Mouse (Mus musculus) 416B (cell line): Measurements from ENCODE around the gene 7530416G11Rik.

Source experiments
- DNase-seq: peaks from one replicate; pipeline ENCODE4 v3.0.0; 2011; ENCODE audit warnings: low read depth

Gene 7530416G11Rik

DNA sequence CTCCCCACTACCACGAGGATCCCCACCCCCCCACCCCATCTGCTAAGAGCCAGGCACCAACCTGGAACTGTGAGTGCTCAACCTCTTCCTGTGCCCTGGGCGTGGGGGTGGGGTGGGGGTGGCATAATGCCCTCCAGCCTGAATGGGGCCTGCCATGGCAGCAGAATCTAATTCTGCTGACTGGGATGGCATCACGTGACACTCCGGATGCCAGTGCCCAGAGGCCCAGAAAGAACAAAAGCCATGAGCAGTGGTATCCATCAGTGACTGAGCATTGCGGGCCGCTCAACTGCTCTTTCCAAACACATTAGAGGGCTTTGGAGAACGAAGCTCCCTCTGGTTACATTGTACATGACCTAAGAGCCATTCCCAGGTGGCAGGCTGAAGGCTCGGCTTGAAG lies at the start of gene 7530416G11Rik:
Gene 7530416G11Rik (minus strand): TSS at position 101 of the 400 bp plus-strand sequence.
- no peak for DNase-seq

DNA sequence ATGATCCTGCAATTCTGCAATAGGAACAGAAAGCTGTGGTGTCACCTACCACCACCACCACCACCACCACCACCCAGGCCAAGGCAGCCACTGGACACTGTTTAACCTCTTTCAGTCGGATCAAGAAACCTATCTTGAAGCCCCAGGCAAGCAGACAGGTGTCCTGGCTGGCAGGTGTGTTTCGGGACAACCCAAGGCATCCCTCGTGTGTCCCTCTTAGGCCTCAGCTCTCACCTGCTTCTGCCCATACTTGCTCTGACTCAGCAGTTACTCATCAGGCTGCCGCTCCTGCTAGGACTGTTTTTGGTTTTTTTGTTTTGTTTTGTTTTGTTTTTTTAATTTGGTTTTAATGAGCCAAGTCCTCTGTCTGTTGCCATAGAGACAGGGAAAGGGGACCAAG lies 43.5 kb upstream of the 7530416G11Rik start:
- DNase-seq = no peak

DNA sequence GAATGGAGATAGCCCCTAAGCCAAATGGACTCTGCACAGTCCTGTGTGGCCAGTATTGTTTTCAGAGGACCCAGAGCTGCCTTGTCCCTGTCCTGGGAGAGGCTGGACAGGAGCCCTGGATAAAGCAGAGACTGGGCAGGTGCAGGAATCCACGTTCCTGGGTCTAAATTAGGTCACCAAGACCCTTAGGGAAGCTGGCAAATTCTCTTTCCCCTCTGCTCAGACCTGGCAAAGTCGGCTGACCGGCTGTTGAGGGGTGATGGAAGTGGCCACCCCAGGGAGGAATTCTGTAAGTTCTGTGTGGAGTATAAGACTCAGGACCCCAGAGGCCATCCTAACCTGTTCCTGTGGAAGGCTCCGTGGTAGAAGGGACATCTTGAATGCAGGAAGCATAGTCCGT lies 42.3 kb upstream of the 7530416G11Rik start:
- DNase-seq = no peak

DNA sequence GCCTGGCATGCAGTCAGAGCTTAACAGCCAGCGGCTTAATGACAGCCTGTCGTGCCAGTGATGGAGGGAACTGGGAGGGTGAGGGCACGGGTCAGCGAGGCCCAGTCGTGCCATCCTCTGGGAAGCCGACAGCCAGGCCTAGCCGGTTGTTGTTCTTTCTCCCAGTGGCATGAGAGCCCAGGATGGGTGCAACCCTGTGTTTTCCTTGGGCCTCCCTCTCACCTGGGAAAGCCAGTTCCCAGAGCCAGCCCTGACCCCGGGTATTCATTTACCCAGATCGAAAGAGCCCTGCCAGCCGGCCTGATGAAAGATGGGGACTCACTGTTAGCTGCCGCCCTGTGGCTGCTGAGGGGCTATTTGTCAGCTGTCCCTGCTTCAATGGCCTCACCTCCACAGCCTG lies 35.1 kb upstream of the 7530416G11Rik start:
- no peak for DNase-seq

DNA sequence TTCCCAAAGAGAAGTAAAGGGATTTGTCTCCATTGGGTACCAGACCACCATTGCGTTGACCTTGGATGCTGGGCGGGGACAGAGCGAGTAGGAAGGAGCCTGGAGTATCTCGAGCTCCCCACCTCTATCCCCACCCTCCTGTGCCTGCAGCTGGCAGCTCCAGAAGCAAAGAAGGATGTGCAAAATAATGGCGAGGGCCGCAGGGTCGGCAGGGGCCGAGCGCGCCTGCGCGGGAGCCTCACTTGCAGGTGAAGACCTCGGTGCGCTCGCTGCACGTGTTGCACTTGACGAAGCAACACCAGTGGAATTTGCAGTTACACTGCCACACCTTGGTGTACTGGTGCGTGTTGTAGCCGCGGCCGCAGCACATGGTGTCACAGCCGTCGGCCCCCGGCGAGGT lies 34.1 kb upstream of the 7530416G11Rik start:
- DNase-seq = no peak

DNA sequence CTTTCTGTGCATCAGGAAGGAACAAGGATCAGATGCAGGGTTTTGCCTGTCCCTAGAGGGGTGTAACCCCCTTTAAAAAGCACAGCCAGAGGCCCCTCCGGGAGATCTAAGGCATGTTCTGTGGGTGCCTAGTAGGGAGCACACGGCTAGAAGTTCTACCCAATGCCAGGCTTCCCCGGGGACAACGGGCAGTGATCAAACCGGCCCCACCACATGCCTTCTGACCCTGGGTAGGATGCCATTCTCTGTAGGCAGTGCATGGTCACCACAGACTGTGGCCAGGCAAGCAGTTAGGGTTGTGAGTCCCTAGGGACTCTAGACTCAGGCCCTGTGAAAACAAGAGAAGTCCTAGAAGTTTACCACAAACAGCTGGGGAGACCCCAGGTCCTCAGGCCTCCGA lies 31.6 kb upstream of the 7530416G11Rik start:
- DNase-seq = no peak

DNA sequence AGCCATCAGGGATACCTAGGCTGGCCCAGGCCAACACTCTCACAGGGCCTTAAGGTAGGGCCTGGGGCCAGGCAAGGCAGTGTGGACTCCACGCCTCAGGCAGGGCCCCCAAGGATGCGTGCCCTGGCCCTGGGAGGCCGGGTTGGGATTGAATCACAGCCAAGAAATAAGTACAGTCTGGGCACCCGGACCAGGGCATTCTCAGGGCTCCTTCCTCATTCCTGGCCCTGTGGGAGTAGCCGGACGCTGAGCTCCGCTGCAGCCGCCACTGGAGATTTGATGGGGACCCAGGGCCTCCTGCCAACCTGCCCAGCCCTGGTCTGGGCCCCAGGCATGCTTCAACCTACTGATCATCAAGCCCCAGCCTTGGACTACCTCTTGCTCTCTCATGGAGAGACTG lies 31.2 kb upstream of the 7530416G11Rik start:
- no peak for DNase-seq

DNA sequence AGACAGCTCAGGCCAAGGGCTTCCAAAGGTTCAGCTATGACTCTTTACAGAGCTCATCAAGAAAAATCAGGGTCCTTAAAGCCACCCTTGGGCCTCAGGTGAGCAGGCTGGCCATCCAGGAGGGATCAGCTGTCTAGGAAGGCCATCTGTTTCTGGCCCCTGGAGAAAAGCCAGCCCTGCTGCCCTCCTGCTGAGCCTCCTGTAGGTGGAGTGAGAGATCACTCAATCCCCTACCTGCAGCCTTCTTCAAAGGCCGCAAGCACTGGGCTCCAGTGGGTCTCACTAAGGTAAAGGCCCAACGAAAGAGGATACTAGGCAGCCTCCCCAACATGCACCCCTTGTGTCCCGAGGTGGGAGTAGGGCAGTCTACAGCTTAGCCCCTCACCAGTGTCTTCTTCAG lies 29.0 kb upstream of the 7530416G11Rik start:
- DNase-seq = no peak

DNA sequence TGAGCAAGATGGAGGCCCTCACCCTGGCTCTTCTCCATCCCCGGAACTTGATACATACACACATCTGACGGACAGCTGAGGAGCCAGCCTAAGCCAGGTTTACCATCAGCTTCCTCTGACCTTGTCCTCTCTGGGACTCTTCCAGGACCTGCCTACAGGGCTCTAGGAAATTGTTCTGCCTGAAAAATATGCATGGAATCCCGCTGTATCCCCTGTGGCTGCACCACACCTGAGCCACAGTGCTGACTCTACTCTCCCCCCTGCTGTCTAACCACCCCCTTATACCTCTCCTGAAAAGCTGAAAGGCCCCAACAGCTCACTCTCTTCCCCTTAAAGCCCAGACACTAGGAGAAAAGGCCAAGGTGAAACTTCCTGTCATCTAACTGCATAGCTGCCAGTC lies 26.9 kb upstream of the 7530416G11Rik start:
- no peak for DNase-seq

DNA sequence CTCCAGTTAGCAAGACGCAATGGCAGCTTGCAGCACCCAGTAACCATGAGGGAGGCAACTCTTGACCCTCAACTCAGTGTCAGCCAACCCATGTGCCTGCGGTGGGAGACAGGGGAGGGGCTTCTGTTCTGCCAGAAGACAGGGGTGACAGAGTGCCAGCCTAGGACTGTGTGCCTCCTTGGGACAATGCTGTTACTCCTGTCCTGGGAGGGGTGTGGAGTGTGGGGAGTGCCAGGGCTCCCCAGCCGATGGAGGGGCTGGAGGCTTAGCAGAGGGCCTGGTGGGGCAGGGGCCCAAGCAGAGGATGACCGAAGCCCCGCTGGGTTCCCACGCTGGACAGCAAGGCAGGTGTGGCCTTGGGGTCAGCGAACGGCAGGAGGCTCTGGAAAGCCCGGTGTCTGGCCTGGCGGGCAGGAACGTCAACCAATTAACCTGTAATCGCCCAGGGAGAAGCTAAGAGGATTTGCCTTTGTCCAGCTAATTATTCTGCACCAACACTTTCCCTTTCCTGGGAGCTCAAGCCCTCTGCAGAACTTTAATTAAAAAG lies 21.4 kb upstream of the 7530416G11Rik start:
- no peak for DNase-seq

DNA sequence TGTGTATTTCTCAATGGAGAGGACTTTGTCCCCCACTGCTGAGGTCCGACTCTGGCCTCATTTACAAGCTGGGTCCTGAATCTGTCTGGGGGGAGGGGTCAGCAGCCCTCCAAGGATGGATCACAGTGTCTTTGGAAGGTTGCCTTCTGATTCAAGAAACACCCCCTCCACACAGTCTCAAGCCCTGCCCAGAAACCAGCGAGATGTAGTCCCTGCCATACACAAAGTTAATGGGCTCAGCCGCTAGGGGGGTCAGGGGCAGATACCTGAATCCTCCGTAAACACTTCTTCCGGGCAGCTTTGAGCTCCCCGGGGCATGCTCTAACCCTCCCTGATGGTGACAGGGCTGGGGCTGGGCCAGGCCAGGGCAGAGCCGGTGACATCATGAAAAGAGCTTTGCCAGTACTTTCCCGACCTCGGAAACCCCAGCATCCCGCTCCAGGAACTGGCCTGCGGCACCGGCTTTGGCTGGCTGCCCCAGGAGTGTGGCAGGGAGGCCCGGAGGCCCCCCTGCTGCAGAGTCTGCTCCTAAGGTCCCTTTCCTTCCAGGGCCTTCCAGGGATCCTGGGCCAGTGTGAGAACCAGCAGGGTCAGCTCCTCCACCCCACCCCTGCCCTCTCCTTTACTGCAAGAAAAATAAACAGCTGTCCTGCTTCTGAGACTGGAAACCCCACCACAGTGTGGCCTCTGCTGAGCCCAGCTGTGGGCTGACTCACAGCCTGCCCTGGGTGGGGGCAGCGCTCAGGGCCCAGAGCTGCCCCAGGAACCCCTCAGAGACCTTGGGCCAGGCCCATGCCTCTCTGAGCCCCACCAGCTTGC lies 20.4 kb upstream of the 7530416G11Rik start:
- DNase-seq = peak; percentile 82

DNA sequence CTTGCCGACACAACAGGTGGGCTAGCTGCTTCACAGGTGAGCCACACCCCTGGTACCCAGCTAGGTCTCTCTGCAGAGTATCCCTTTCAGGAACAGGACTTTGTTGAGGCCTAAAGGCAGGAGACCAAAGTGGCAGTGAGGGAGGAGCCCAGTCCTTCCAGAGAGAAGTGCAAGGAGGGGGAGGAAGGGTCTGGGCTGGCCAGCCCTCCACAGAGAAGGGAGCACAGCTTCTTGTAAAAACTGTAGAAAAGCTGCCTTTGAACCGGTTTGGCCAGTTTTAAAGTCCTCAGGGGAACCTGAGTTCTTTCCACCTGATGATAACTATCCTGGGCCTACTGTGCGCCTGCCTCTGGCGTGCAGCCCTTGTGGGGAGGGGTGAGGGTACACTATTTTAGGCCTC lies 16.4 kb upstream of the 7530416G11Rik start:
- DNase-seq = no peak

DNA sequence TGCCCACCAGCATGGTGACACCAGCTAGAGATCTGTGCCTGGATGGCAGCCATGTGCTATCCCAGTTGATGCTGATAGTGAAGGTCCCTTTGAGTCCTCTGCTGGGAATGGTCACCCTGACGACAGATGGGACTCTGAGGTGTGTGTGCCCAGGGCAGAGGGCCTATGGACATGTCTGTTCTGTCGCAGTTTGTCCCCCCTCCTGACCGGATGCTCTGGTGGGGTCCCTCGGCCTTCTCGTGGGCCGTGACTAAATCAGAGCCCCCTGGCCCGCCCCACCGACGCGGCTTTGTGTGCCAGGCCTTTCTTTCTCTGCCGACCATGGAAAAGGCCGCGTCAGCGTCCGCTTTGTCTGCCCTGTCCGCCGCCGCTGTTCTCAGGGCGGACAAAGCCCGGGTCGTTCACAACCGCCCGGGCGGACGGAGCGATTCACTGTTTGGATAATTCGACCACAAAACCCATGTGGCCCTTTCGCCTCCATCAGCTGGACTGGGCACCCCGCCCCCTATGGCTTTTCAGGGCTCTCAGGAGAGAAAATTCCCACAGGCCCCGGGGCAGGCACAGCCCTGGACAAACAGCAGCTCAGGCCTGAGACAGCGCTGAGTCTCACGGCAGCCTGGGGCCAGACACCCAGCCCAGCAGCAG lies 4.5 kb upstream of the 7530416G11Rik start:
- DNase-seq = no peak

DNA sequence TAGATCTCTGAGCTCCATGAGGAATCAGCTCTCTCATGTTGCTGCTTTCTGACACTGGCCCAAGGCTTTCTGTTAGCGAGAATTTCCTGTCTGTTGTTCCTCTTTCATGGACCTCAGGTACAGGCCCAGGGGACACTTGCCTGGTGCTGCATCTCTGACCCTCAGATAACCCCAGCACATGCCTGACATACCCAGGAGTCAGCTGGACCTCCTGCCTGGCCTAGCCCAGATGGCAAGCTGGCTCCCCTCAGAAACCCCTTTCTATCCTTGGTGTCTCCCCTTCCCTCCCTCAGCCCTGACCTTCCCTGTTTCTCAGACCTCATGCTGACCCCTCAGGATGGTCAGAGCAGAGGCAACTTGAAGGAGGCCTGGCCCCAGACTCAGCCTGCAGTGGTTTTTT lies 3.7 kb upstream of the 7530416G11Rik start:
- no peak for DNase-seq

DNA sequence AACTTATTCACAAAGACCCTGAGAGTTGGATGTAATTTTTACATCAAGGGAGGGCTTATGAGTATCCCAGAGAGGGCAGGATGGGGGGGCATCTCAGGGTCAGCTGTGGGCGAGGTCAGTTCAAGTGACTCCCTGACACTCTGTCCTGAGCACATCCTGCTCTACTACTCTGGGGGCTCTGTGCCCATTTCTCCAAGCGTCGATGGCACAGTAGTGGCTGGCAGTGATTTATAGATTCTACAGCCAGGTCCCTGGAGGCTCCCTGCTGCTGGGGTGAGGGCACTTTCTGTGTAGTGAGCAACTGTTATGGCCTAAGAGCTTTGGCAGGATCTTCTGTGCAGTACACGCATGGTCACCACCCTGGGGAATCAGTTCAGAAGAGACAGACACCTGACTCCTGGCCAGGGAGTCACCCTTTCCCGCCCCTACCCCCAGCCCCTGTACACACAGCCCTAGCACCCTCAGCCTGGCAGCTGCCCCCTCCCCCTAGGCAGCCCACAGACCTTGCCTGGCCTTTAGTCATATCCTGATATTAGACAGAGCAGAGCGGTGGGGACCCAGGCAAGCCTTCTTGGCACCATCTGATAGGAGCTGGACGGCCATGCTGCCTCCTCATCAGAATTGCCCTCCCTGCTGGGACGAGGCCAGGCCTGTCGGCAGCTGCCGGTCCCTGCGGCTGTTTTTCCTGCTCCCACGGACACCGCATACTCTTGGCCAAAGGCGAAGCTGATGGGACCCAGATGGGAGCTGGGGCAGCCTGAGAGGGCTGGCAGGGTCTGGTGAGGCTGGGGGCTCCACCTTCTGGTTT lies 2.3 kb upstream of the 7530416G11Rik start:
- DNase-seq = no peak

DNA sequence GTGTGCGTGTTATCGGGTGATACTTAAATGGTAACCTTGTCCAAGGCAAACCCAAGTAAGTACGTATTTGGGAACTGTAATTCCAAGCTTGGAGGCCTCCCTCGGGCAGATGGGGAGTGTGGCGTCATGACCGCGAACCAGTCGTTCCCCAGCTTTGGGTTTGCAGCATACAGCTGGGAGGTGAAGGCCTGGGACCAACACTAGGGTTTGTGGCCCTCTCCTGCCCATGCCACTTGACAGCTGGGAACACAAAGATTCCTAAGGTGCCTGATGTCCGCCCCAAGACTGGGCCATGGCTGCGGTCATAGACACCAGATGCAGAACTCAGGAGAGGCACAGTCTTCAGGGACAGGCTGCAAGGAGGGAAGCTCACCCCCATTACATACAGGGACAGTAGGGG lies 2.8 kb downstream of the 7530416G11Rik start:
- DNase-seq = no peak

DNA sequence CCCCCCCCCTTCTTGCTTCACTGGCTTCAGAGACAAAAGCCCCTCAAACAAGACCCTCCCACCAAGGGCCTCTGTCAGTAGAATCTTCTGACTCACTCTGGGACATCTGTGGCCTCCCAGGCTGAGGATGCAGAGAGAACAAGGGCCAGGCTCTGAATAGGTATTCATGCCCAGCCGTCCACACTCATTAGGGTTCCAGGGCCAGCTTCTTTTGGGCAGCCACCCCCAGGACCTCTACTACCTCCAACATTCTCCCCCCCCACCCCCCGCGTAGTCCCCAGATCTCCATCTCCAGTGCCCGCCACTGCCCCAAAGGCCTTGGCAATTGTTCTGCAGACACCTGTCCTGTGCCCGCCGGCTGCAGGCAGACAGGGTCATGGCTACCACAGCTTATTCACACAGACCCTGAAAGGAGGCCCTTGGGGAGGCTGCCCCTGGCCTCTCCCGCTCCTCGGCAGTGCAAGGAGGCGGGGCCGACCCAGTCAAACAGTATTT lies 5.0 kb downstream of the 7530416G11Rik start:
- no peak for DNase-seq

DNA sequence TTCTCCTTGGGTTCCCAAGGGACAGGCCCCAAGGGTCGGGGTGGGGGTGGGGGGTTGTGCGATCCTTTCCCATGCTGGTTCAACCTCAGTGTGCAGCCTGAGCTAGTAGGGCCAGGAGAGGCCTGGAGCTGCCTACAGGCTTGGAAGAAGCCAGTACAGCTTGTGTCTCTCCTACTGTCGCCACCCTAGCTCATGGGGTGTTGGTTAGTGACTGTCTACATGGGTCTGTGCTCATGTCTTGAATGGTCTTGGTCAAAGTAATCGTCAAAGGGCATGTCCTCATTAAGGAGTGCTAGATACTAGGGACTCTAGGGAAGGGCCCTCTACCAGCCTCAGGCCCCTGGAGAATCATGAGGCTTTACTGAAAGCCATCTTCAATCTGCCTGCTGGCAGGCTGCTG lies 5.5 kb downstream of the 7530416G11Rik start:
- no peak for DNase-seq

DNA sequence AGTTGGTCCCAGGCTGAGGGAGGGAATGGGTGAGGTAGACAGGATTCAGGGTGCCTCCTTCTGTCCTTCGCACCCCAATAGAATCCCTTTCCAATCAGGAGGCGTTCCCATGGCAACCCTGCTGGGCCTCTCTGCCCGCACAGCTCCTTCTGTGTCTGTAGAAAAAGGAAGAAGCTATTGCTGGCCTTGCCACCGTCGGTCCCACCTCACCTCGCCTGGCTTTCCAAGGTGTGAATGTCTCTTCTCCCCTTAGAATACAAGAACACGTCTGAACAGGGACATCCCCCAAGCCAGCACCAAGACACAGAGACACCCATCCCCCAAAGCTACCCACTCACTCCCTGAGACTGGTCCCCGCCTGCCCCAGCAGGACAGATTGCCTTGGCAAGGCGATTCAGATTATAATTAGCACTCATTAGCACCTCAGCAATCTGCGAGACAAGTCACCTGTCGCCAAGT lies 8.8 kb downstream of the 7530416G11Rik start:
- no peak for DNase-seq

DNA sequence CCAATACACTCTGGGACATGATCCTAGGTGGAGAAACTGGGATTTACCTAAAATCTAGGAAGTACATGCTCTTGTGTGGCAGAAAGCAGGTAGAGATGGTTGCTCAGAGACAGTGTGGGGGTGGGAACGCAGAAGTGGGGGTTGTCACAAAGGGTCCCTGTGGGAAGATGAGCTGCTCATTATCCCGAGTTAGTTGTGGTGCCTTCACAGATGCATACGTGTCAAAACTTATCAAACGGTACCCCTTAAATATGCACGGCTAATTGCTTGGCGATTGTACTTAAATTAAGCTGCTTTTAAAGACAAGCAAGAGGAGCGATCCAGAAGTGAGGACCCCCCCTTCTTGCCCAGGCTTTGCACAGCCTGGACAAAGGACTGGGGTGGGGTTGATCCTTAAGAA lies 13.3 kb downstream of the 7530416G11Rik start:
- no peak for DNase-seq

DNA sequence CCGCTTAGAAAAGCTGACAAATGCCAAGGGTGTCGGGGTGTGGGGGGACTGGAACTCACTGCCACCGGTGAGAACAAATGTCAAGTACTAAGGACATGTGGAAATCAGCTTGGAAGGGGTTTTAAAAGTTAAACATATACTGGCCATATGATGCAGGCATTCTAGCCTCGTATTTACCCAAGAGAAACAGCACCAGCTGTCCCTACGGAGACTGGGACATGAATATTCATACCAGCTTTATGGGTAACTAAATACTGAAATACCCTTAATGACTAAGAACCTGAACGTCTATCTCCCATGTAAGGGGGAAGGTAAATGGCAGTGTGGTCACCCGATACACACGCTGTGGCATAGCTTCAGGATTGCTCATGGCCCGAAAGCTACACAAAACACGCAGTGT lies 14.1 kb downstream of the 7530416G11Rik start:
- DNase-seq = no peak

DNA sequence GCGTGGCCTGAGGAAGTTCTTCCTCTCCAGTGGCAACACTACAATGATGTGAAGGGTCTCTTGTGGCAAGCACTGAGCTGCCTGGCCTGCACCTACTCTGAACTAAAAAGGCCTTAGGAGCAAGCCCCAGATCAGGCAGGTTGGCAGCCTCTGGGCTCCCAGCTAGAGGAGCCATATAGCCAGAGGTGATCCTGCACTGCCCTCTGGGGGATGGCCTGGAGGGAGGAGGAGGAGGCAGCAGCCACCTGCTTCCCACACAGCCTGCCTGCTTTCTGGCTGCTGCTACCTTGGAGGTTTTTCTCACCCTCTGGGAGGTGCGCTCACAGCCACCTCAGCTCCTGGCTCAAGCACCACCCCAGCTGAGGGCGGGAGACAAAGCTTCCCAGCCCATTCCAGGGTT lies 22.4 kb downstream of the 7530416G11Rik start:
- peak; percentile 21 for DNase-seq
